ENCODE assay signal across 29 mouse cellular contexts in the genomic region with DNA sequence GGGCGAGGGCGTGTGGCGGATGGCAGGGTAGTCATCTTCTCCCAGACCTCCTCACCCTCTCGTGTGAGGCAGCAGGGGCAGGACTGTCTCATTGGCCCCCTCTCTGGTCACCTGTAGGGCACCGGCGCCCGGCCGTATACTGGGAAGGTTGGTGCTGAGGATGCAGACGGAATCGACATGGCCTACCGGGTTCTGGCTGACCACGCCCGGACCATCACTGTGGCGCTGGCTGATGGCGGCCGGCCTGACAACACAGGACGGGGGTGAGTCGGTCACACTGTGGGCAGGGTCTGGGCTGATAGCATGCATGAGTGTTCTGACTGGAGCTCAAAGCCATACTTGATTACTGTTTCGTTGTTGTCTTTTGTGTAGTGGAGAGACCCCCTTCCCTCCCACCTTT. TPM values are rescaled to one million over a fixed set of nuclear protein-coding genes. Genes with fewer than 3 reads are reported as not detected.
"Had no signal": no experiment of that assay in that cellular context is flagged by ENCODE, and none has a peak within 500 bp of the region (broad histone marks: within the 10 kb centered on the region; RNA-seq: fewer than 3 reads in every experiment).

No protein-coding gene starts in this region.

- ATAC-seq: inflammation-experienced regulatory T-cells, adult 6 months; intestine, embryonic 16.5 days; midbrain, embryonic 16.5 days had no signal

- H3K4me1 ChIP-seq: limb, embryonic 13.5 days; liver, embryonic 13.5 days; midbrain, embryonic 12.5 days; neural tube, embryonic 12.5 days; neural tube, embryonic 15.5 days had no signal

- H3K9ac ChIP-seq: limb, embryonic 13.5 days; liver, embryonic 13.5 days; lung, embryonic 14.5 days; midbrain, embryonic 12.5 days; neural tube, embryonic 12.5 days; neural tube, embryonic 15.5 days had no signal

- H3K9me3 ChIP-seq: limb, embryonic 13.5 days; liver, embryonic 13.5 days; midbrain, embryonic 12.5 days; neural tube, embryonic 12.5 days; neural tube, embryonic 15.5 days had no signal

- H3K27me3 ChIP-seq: limb, embryonic 13.5 days; liver, embryonic 13.5 days; midbrain, embryonic 12.5 days; neural tube, embryonic 12.5 days; neural tube, embryonic 15.5 days had no signal

- DNase-seq: kidney, adult 18-20 months; kidney, adult 9 months; kidney, postnatal 14 days; kidney, postnatal 4 days; left cerebral cortex, postnatal 4 days; liver, embryonic 13.5 days; lung, embryonic 14.5 days; lung, postnatal 10 days; lung, postnatal 4 days; right cerebral cortex, adult 18-20 months; right cerebral cortex, postnatal 14 days; right cerebral cortex, postnatal 4 days; thymus, postnatal 36 days had no signal

- H3K4me2 ChIP-seq: limb, embryonic 13.5 days; liver, embryonic 13.5 days; lung, embryonic 14.5 days; midbrain, embryonic 12.5 days; neural tube, embryonic 12.5 days; neural tube, embryonic 15.5 days had no signal

- H3K27ac ChIP-seq: limb, embryonic 13.5 days; liver, embryonic 13.5 days; midbrain, embryonic 12.5 days; neural tube, embryonic 12.5 days; neural tube, embryonic 15.5 days had no signal

- H3K4me3 ChIP-seq: limb, embryonic 13.5 days; liver, embryonic 13.5 days; midbrain, embryonic 12.5 days; neural tube, embryonic 12.5 days; neural tube, embryonic 15.5 days had no signal

RNA-seq across cellular contexts. Expression of gene Exosc6, which starts 13.6 kb away (rescaled TPM):
- total RNA-seq: layer of hippocampus, adult 18-20 months; layer of hippocampus, postnatal 14 days; left cerebral cortex, adult 8-10 months; left cerebral cortex, postnatal 14 days; left cerebral cortex, postnatal 4 days had no signal
- polyA plus RNA-seq: inflammation-experienced regulatory T-cells, adult 6 months; liver, embryonic 16.5 days; midbrain, embryonic 16.5 days; neural tube, embryonic 15.5 days; urinary bladder, adult 2 months had no signal

RNA-seq across cellular contexts. Expression of gene Clec18a, which starts 49.7 kb away (rescaled TPM):
- total RNA-seq: megakaryocyte progenitor cell, adult 5-6 weeks; megakaryocyte-erythroid progenitor cell, adult 5-6 weeks had no signal
- polyA plus RNA-seq: inflammation-experienced regulatory T-cells, adult 6 months; limb, embryonic 13.5 days; liver, embryonic 13.5 days; liver, embryonic 16.5 days; lung, embryonic 14.5 days; stomach, embryonic 14.5 days; urinary bladder, adult 2 months had no signal
